Mouse (Mus musculus): ENCODE results near the gene Safb2. TPM values are rescaled to one million over a fixed set of nuclear protein-coding genes. Genes with fewer than 3 reads are reported as not detected.

Gene Safb2
- total RNA-seq, 2 experiments from 2014 or later, result 117 to 153 TPM

GRCm38 (mm10) chr17:56611323-56611722 is 26.9 kb upstream of the Safb2 start:
- DNase-seq (ENCODE audit: low spot score in 2 of 2), result no peak

- peak; percentile 85 to 88 for DNase-seq (ENCODE audit: low spot score in 2 of 2)
Measured at GRCm38 (mm10) chr17:56609452-56610171, 25.2 kb upstream of the Safb2 start, which contains the start of gene 2410015M20Rik. Gene 2410015M20Rik (minus strand): TSS chr17:56609771.

DNA sequence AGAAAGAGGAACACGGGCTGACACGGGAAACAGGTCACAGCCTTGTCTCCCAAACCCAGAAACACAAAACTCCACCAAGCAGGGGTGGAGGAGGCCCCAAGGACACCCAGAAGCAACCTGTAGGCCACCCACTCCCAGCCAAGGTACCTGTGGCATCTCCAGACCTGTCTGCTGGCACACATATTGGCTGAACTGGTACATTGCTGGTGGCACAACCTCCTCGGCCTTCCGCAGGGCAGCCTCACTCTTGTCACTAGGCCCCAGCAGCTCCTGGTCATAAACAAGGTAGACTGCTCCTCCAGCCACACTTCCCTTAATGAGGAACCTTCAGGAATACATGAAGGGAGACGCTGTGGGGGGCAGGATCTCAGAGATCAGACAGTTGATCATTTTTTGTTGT is 24.3 kb upstream of the Safb2 start:
- no peak for DNase-seq (ENCODE audit: low spot score in 2 of 2)

GRCm38 (mm10) chr17:56607521-56608062 is 23.2 kb upstream of the Safb2 start:
- no peak for DNase-seq (ENCODE audit: low spot score in 2 of 2)

DNA sequence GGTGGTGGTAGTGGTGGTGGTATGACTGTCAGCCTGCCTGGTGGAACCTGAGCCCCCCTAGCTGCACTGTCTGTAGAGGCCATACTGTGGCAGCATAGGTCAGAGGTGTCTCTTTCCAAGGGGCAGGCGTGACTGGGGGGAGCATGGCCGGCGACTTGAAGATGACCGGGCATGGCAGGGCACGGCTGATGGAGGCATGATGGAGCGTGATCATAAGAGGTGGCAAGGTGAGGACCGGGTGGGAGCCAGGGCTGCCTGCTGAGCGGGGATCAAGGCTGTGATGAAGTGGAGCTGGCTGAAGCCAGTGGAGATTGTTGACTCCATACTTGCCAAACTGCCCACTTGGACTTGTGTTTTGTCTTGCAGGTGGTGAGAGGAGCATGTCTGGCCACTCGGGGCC is 21.0 kb upstream of the Safb2 start:
- DNase-seq (ENCODE audit: low spot score in 2 of 2), result no peak

DNA sequence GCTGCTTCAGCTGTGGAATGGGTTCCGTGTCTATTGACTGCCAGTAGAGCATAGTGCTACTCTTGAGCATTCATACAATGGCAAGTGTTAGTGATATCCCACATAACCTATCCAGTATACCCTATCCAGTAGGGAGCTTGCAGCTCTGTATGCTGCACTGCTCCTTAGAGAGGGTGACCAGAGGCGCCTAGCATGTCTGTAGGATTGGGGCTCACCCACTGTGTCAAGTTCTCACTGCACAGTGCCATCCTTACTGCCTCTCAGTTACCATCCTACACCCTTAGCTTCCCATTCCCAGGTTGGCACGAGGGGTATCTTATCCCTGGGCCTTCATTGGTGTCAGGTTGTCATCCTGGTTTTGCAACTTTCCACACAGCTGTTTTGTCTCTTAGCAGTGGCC is 20.0 kb upstream of the Safb2 start:
- DNase-seq (ENCODE audit: low spot score in 2 of 2), result no peak

DNA sequence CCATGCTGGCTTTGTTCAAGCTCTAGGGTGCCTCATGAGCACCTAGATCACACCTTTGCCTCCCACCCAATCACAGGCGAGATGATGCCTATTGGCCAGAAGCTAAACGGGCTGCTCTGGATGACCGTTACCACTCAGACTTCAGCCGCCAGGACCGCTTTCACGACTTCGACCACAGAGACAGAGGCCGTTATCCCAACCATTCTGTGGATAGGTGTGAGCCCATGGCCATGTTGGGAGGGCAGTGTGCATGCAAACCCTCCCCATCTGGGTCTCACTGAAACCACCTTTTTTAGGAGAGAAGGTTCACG is 19.6 kb upstream of the Safb2 start:
- DNase-seq (ENCODE audit: low spot score in 2 of 2), result no peak

DNA sequence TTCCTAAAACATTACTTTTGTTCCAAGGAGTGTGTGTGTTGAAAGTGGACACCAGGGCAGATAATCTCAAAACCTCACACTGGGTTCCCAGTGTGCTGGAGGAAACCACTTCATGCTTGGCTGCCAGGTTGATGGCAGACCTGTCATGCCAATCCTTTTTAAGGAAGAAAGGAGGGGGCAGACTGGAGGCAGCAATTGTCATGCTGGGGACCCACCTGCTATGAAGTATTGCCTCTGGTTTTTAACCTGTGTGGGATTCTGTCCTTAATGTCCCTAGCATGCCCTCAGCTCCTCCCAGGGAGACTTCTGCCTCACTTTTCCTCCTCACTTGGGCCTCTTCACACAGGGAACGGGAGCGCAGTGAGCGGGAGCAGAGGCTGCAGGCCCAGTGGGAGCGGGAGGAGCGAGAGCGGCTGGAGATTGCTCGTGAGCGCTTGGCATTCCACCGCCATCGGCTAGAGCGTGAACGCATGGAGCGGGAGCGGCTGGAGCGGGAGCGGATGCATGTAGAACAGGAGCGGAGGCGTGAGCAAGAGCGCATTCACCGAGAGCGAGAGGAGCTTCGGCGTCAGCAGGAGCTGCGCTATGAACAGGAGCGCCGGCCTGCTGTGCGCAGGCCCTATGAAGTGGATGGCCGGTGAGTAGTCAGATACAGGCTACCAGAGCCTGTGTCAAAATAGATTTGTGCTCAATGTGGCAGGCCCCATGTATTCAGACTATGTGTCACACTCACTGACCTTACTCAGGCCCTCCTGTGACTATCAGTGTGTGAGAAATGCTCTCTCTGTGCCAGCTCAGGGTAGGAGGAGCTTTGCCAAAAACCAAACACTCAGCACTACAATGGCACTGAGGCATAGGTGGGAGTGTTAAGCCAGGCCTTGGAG is 19.0 kb upstream of the Safb2 start:
- DNase-seq (ENCODE audit: low spot score in 2 of 2), result no peak

GRCm38 (mm10) chr17:56593527-56594271 is 9.3 kb upstream of the Safb2 start:
- no peak for DNase-seq (ENCODE audit: low spot score in 2 of 2)

DNA sequence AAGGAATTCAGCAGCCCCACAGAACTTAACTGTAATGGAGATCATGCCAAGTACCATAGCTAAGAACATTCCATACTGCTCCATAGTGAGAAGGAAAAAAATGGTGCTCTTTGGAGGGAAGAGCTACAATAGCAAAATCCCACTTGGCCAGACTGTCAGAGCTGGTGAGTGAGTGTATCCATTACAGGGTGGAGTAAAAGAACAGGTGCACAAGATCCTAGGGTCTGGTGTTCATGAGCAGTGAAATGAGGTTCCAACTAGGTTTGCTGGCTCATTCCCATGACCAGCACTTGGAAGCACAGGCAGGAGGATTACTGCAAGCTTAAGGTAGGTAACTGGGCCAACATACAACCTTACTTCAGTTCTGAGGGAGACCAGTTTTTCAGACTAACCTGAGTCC is 8.2 kb upstream of the Safb2 start:
- DNase-seq (ENCODE audit: low spot score in 2 of 2), result no peak

DNA sequence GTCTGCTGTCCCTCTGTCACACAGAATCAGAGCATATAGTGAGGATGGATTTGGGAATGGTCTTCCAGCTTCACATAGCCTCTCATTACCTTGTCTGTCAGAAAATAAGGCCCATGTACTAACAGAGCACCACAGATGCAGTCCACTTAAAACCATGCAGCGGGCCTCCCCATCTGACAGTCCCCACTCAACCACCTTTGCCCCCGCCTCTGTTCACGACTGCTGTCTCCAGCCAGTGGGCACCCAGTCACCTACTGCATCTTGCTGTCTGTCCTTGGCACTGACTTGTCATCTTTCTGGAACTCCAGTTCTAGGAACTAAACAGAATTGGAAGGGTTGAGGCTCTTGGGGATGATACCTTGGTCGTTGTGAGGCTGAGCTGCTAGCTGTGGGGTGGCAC is 4.5 kb upstream of the Safb2 start:
- DNase-seq (ENCODE audit: low spot score in 2 of 2), result no peak

- DNase-seq (ENCODE audit: low spot score in 2 of 2), result no peak
Measured at GRCm38 (mm10) chr17:56587773-56588172, 3.4 kb upstream of the Safb2 start.

DNA sequence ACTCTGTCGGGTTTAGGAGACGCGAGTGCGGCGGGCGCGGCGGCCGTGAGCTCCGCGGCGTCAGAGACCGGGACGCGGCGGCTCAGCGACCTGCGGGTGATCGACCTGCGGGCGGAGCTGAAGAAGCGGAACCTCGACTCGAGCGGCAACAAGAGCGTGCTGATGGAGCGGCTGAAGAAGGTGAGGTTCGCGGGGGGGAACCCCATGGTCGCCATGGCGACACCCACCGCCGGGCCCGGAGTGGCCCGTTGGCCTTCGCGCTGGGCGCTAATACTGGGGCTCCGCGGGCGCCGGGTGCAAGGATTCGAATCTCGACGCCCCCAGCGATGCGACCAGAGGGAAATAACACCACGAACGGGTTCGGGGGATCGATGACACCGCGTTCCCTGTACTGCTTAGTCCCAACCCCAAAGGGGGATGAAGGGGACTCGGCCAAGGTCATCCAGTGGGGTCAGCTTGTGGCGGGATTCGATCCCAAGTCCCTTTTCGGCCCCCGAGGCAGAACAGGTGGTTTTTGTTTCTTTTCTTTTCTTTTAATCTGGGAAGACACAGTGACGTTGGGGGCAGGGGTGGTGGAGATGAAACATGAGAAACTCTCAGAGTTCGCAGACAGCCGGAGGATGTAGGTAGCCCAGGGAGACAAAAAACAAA is 911 bp upstream of the Safb2 start:
- DNase-seq (ENCODE audit: low spot score in 2 of 2), result peak; percentile 57 to 61

DNA sequence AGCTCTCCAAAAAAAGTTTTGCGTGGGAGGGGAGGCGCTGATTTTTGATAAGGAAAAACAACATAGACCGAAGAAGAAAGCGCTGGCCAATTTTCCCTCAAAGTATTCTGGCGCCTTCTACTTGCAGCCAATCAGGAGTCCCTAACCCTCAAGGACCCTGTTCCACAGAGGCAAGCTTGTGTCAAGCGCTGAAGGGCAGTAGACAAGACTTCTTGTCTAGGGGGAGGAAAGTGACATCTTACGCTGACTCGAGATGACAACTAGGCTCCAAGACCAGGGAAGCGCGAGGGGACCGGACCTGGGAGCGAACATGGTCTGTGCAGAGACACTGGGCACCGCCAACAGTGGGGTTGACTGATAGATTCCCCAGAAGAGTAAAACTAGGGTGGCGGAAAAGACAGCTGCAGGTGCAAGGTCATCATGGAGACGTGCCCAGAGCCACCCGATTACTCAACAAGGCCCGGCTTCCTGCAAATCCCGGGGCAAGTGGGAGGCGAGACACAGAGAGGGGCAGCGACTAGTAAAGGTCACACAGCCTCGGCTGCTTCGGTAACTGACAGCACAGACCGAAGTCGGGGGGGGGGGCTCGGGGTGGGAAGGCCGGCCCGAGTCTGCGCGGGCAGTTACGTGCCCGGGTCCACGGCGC is 651 bp downstream of the Safb2 start:
- DNase-seq (ENCODE audit: low spot score in 2 of 2), result peak; percentile 40 to 46

- DNase-seq (ENCODE audit: low spot score in 2 of 2), result no peak
Measured at GRCm38 (mm10) chr17:56583071-56583470, 1.3 kb downstream of the Safb2 start.

DNA sequence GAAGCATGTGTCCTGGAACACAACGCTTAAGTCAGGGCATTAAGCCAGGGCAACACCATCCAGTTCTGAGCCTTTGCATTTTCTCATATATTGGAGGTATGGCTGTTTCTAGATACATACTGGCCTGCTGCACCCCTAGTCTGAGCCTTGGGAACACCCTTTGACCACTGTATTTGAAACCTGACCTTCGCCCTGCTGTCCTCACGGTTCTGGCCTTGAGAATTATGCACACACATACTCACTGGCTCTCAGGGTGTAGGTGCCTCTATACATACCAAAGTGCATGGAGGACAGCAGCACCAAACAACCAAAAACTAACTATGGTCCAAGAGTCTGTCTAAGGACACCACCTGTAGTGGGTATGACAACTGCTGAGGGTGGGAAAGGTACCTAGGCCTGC is 11.4 kb downstream of the Safb2 start:
- DNase-seq (ENCODE audit: low spot score in 2 of 2), result no peak

DNA sequence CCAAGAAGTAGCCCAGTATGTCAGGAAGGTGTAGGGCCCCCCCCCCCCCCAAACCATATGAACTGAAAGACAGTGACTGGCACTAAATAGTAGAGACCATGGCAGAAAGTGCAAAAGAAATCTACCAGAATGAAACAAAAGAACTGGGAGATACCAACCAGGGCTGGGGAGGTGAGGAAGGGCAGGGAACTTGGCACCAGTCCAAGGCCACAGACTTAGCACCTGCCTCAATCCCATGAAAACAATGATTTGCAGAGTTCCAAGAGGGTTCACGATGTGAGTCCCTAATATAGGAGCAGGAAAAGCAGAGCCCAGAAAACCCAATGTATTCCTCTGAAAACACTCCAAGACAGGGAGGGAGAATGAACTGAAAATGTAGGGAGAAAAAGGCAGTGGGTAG is 12.2 kb downstream of the Safb2 start:
- DNase-seq (ENCODE audit: low spot score in 2 of 2), result no peak

GRCm38 (mm10) chr17:56570287-56570686 is 14.1 kb downstream of the Safb2 start:
- no peak for DNase-seq (ENCODE audit: low spot score in 2 of 2)

GRCm38 (mm10) chr17:56567370-56567769 is 17.0 kb downstream of the Safb2 start:
- DNase-seq (ENCODE audit: low spot score in 2 of 2), result no peak

GRCm38 (mm10) chr17:56566918-56567317 is 17.5 kb downstream of the Safb2 start:
- DNase-seq (ENCODE audit: low spot score in 2 of 2), result no peak

GRCm38 (mm10) chr17:56566293-56566692 is 18.1 kb downstream of the Safb2 start:
- DNase-seq (ENCODE audit: low spot score in 2 of 2), result no peak
